7 mouse cellular contexts compared by ENCODE assay signal in the genomic region with DNA sequence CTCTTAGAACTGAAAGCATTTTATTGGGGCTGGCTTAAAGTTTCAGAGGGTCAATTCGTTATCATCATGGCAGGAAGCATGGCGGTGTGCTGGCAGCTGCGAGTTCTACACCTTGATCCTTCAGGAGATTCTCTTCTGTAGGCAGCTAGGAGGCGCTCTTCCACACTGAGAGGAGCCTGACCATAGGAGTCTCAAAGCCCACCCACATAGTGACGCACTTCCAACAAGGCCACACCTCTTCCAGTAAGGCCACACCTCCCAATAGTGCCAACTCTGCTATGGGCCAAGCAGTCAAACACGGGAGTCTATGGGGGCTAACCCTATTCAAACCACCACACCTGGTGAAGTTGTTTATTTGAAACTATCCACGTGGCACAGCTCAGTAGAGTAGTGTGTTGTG. TPM values are rescaled to one million over a fixed set of nuclear protein-coding genes. Genes with fewer than 3 reads are reported as not detected.
DNase-seq lines count a peak whose midpoint lies in the region; ATAC-seq lines count a peak whose summit lies in the region.

No protein-coding gene starts in this region.

- H3K27me3 ChIP-seq in midbrain, embryonic 13.5 days = no peaks in the 10 kb centered on the region
- no peaks in the 10 kb centered on the region for H3K27me3 ChIP-seq in midbrain, embryonic 11.5 days (ENCODE audit: control insufficient read depth, insufficient read depth, low read length)

- no peak overlapping the region for H3K27ac ChIP-seq in midbrain, embryonic 13.5 days
- H3K27ac ChIP-seq in midbrain, embryonic 11.5 days (ENCODE audit: low read depth, low read length) = no peak overlapping the region

- H3K9ac ChIP-seq in midbrain, embryonic 13.5 days (replicated peaks) = no peak overlapping the region
- no peak overlapping the region for H3K9ac ChIP-seq in midbrain, embryonic 11.5 days (ENCODE audit: low read length)

- no peak overlapping the region for H3K4me2 ChIP-seq in midbrain, embryonic 13.5 days (replicated peaks)
- H3K4me2 ChIP-seq in midbrain, embryonic 11.5 days = no peak overlapping the region

- no peak for DNase-seq in midbrain, embryonic 11.5 days (ENCODE audit: low spot score, missing footprints)
- DNase-seq in T-cell, adult 2 months (ENCODE audit: low spot score) = peak; percentile 10
- DNase-seq in urinary bladder, adult 18-20 months (ENCODE audit: low spot score in 2 of 2) = no peak
- no peak for DNase-seq in adrenal gland, postnatal 4 days (ENCODE audit: low spot score in 2 of 2)

- H3K4me3 ChIP-seq in midbrain, embryonic 13.5 days (replicated peaks) = no peak overlapping the region
- H3K4me3 ChIP-seq in midbrain, embryonic 11.5 days (ENCODE audit: low read depth, low read length) = no peak overlapping the region

- H3K36me3 ChIP-seq in midbrain, embryonic 13.5 days = no peaks in the 10 kb centered on the region
- no peaks in the 10 kb centered on the region for H3K36me3 ChIP-seq in midbrain, embryonic 11.5 days (ENCODE audit: control insufficient read depth, insufficient read depth, low read length)

- 54% methylated on average over 7 of the region's 7 CpGs for WGBS in midbrain, embryonic 13.5 days
- 59% methylated on average over 7 of the region's 7 CpGs for WGBS in midbrain, embryonic 11.5 days

- H3K4me1 ChIP-seq in midbrain, embryonic 13.5 days (replicated peaks) = no peaks in the 10 kb centered on the region
- no peaks in the 10 kb centered on the region for H3K4me1 ChIP-seq in midbrain, embryonic 11.5 days (ENCODE audit: control insufficient read depth, insufficient read depth, low read length)

- 0 out of 2 replicates have a peak, but pooled peaks have one; percentile 17 for ATAC-seq in midbrain, embryonic 13.5 days
- no peak for ATAC-seq in midbrain, embryonic 11.5 days (ENCODE audit: low FRiP score)
- ATAC-seq in erythroid progenitor cell, adult 5-6 weeks (replicated peaks; ENCODE audit: low FRiP score, poor library complexity, severe bottlenecking) = peak; percentile 95
- ATAC-seq in neutrophil, adult 5-6 weeks (ENCODE audit: extremely low read depth, insufficient number of reproducible peaks, low FRiP score, poor library complexity, severe bottlenecking) = peak; percentile 45

- H3K9me3 ChIP-seq in midbrain, embryonic 13.5 days = no peaks in the 10 kb centered on the region
- H3K9me3 ChIP-seq in midbrain, embryonic 11.5 days (ENCODE audit: control insufficient read depth, low read length) = no peaks in the 10 kb centered on the region

RNA-seq across cellular contexts. Expression of gene Chst11, which starts 24.0 kb away (rescaled TPM):
- 2.9 TPM in 2 replicates for polyA plus RNA-seq in midbrain, embryonic 13.5 days (2015; fragmentation: Nextera tagmentation; extraction: Ambion mirVana)
- polyA plus RNA-seq in midbrain, embryonic 11.5 days (2014; fragmentation: Nextera tagmentation; extraction: Ambion mirVana) = 1.6 and 1.8 TPM in 2 replicates
- 14.1 and 15.9 TPM in 2 replicates for total RNA-seq in erythroid progenitor cell, adult 5-6 weeks (2015; ENCODE audit: low replicate concordance)
- total RNA-seq in erythroid progenitor cell, adult 5-6 weeks (2017; ENCODE audit: low replicate concordance) = 13.6 and 17.2 TPM in 2 replicates
- total RNA-seq in neutrophil, adult 5-6 weeks (2017) = 31.4 and 31.9 TPM in 2 replicates
- total RNA-seq in adrenal gland, postnatal 4 days (2021) = 10 to 100 TPM; 27.7 to 33.0 TPM
